Mouse (Mus musculus): Measurements from ENCODE around the gene F11r.

DNA sequence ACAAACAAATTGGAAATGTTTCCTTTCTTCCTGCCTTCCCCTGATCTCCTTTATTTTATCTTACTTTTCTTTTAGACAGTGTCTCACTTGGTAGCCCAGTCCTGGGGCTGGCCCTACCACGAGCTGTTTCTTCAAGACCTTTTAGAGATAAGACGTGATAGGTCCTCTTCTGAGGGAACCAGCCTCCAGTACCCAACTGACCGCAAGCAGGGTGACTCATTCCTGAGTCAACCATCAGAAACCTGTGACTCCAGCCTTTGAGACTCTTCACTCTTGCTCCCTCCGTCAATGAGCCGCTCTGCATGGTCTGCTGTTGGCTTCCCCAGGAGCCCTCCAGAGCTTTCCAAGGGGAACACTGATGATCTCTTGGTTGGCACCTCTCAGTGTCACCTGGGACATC lies 33.6 kb downstream of the F11r start:
- TF ChIP-seq CTCF (IDR thresholded peaks at IDR 0.05; ENCODE audit: low read depth) (no peak), EP300 (IDR thresholded peaks at IDR 0.05; ENCODE audit: low read depth) (no peak)

Data from heart, postnatal 0 days (tissue).